Mouse (Mus musculus): Measurements from ENCODE around the gene Ankrd26. TPM values are rescaled to one million over a fixed set of nuclear protein-coding genes. Genes with fewer than 3 reads are reported as not detected.

The Ankrd26 gene
- polyA plus RNA-seq (2015; fragmentation: Nextera tagmentation; extraction: Ambion mirVana), result 4.4 and 7.0 TPM in 2 replicates

DNA sequence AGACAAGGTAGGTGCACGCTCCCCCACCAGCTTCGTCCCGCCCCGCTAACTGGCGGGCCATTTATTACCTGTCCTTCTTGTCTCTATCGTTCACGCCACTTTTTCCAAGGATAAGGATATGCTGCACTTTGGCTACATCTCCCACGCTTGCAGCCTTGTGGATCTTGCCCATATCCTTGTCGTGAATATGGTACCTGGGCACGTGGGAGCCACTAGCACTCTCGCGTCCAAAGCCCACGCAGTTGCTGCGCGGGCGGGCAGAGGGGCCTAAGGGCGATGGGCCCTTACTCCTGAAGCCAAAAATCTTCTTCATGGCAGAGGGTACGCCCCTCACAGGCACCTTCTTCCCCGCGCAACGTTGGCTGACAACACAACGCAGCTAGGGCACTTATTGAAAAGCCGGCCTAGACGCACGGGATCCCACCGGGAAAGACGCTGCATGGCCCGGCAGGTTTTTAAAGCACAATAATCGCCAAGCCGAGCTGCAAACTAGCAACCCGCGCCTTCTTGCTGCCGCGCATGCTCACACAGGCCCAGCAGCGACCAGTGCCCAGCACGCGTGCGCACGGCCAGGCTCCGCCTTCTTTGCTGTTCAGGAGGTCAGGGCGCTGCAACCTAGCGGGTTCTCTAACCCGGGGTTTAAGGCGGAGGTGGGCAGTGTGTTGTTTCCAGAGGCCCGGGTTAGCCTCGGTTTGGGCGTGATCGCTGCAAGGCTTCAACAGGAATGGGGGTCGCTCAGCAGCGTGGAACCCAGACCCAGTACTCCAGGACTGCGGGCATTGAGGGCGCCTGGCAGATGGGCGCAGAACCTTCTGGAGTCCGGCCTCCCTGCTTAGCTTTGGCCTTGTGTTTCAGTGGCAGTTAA, at the start of gene Ankrd26:
Ankrd26 (minus strand) TSS at position 482 of the 865 bp plus-strand sequence.
- DNase-seq (ENCODE audit: low spot score) (peak; percentile 95), ATAC-seq (peak; percentile 98)
- Histone ChIP-seq H3K9ac (replicated peaks; ENCODE audit: low read depth) (peak within 1 kb of the TSS; percentile 60), H3K36me3 (ENCODE audit: insufficient read depth, low read length) (0 out of 2 replicates have a peak, but pooled peaks cover 7% of the 10 kb centered on the region), H3K4me1 (ENCODE audit: insufficient read depth, low read depth, low read length) (peaks cover 7% of the 10 kb centered on the region; the same call in 1 of the 2 replicates), H3K4me2 (replicated peaks; ENCODE audit: low read depth, low read length) (peak within 1 kb of the TSS; percentile 84), H3K4me3 (ENCODE audit: low read depth, low read length) (peak within 1 kb of the TSS; percentile 59), H3K27ac (ENCODE audit: low read length) (peak within 1 kb of the TSS; percentile 38), H3K27me3 (replicated peaks; ENCODE audit: insufficient read depth, low read length) (no peaks in the 10 kb centered on the region), H3K9me3 (ENCODE audit: low read length) (no peaks in the 10 kb centered on the region)
- TF ChIP-seq EP300 (IDR thresholded peaks at IDR 0.05) (no peak), CTCF (IDR thresholded peaks at IDR 0.05) (no peak)
- 3% methylated on average over 54 of the region's 54 CpGs for WGBS

DNA sequence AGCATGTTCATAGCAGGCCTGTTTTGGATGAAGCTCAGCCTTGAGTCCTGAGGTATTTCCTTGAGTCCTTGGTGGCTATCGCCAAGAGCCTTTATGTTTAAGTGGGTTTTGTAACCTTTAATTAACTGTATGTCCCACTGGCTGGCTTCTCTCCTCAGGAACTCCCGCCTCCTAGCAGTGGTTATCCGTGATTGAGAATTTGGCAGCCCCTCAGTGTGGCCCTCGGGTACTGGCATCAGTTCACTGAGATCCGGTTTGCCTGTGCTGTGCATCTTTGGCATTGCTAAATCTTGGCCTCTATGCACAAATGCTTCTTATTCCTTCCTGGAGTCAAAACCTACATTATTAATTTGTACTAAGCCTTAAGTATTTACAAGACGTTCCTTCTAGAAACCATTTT, 46.9 kb upstream of the Ankrd26 start:
- TF ChIP-seq EP300 (IDR thresholded peaks at IDR 0.05) (no peak), CTCF (IDR thresholded peaks at IDR 0.05) (no peak)
- DNase-seq (ENCODE audit: low spot score), result no peak
- H3K27ac ChIP-seq (ENCODE audit: low read length), result no peak overlapping the region
- no peak overlapping the region for H3K9ac ChIP-seq (replicated peaks; ENCODE audit: low read depth)
- H3K36me3 ChIP-seq (ENCODE audit: insufficient read depth, low read length), result 0 out of 2 replicates have a peak, but pooled peaks cover 7% of the 10 kb centered on the region
- H3K4me2 ChIP-seq (replicated peaks; ENCODE audit: low read depth, low read length), result no peak overlapping the region
- H3K27me3 ChIP-seq (replicated peaks; ENCODE audit: insufficient read depth, low read length), result no peaks in the 10 kb centered on the region
- WGBS, result 77% methylated on average over 6 of the region's 6 CpGs
- H3K4me3 ChIP-seq (ENCODE audit: low read depth, low read length), result no peak overlapping the region
- no peaks in the 10 kb centered on the region for H3K4me1 ChIP-seq (ENCODE audit: insufficient read depth, low read depth, low read length)
- ATAC-seq, result no peak
- H3K9me3 ChIP-seq (ENCODE audit: low read length), result no peaks in the 10 kb centered on the region

DNA sequence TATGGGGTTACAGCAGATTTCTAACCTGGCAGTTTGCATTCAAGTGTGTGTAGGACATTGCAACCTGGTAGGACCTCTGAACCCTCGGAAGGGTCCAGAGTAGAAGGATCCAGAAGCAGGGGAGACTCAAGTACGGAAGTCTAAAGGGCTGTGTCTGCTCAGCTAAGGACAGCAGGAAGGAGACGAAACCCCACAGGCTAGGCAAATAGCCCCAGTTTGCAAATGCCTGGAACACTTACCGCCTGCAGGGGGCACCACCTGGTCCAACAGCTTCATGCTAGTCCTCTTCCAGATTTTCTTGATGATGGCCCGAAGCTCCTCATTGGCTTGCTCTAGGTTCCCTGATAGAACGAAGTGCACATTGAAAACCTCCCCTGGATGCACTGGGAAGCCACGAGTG, 43.9 kb upstream of the Ankrd26 start:
- no peaks in the 10 kb centered on the region for H3K4me1 ChIP-seq (ENCODE audit: insufficient read depth, low read depth, low read length)
- no peak overlapping the region for H3K4me3 ChIP-seq (ENCODE audit: low read depth, low read length)
- H3K27ac ChIP-seq (ENCODE audit: low read length), result no peak overlapping the region
- DNase-seq (ENCODE audit: low spot score) (no peak), ATAC-seq (no peak)
- no peaks in the 10 kb centered on the region for H3K27me3 ChIP-seq (replicated peaks; ENCODE audit: insufficient read depth, low read length)
- no peak overlapping the region for H3K9ac ChIP-seq (replicated peaks; ENCODE audit: low read depth)
- H3K9me3 ChIP-seq (ENCODE audit: low read length), result no peaks in the 10 kb centered on the region
- H3K36me3 ChIP-seq (ENCODE audit: insufficient read depth, low read length), result 0 out of 2 replicates have a peak, but pooled peaks cover 13% of the 10 kb centered on the region
- H3K4me2 ChIP-seq (replicated peaks; ENCODE audit: low read depth, low read length), result no peak overlapping the region
- 61% methylated on average over 7 of the region's 7 CpGs for WGBS
- TF ChIP-seq CTCF (IDR thresholded peaks at IDR 0.05) (peak; percentile 49), EP300 (IDR thresholded peaks at IDR 0.05) (no peak)

DNA sequence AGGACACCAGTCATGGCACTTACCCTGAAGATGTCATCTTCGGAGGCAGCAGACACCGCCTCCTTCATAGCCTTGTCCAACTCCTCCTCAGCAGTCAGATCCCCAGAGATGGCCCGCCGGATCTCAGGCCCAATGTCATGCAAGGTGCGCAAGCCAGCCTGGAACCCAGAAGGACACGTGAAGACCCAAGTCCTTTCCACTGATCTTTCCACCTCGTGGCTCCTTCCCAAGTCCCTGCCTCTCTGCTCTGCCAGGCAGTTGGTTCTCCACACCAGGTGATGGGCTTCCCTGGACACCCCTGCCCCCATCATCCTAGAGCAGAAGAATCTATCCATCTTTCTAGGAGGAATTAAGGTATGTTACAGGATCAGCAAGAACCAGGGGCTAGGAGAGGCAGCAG, 41.8 kb upstream of the Ankrd26 start:
- Histone ChIP-seq H3K9ac (replicated peaks; ENCODE audit: low read depth) (no peak overlapping the region), H3K27me3 (replicated peaks; ENCODE audit: insufficient read depth, low read length) (no peaks in the 10 kb centered on the region), H3K4me1 (ENCODE audit: insufficient read depth, low read depth, low read length) (no peaks in the 10 kb centered on the region), H3K36me3 (ENCODE audit: insufficient read depth, low read length) (0 out of 2 replicates have a peak, but pooled peaks cover 6% of the 10 kb centered on the region), H3K4me3 (ENCODE audit: low read depth, low read length) (no peak overlapping the region), H3K4me2 (replicated peaks; ENCODE audit: low read depth, low read length) (no peak overlapping the region), H3K27ac (ENCODE audit: low read length) (no peak overlapping the region), H3K9me3 (ENCODE audit: low read length) (no peaks in the 10 kb centered on the region)
- DNase-seq (ENCODE audit: low spot score) (no peak), ATAC-seq (no peak)
- TF ChIP-seq CTCF (IDR thresholded peaks at IDR 0.05) (no peak), EP300 (IDR thresholded peaks at IDR 0.05) (no peak)
- 98% methylated on average over 7 of the region's 7 CpGs for WGBS

DNA sequence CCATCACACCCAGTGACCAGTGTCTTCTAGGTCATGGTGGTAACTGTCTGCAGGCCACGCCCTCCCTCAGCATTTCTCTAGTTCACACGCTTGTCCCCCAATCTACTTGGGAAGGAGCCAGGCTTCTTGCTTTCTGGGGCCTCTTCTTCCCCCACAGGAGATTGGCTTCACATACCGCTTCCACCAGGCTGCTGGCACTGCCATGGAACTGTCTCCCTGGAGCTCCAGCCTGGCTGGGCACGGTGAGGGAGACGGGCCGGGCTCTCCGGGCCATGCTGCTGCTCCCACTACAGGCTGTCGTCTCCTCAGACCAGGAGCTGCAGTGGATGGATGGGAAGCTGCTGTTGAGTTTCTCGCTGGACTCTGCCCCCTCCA, 33.6 kb upstream of the Ankrd26 start:
- no peak for TF ChIP-seq EP300 (IDR thresholded peaks at IDR 0.05)
- TF ChIP-seq CTCF (IDR thresholded peaks at IDR 0.05), result no peak
- Histone ChIP-seq H3K9me3 (ENCODE audit: low read length) (no peaks in the 10 kb centered on the region), H3K4me2 (replicated peaks; ENCODE audit: low read depth, low read length) (no peak overlapping the region), H3K27me3 (replicated peaks; ENCODE audit: insufficient read depth, low read length) (no peaks in the 10 kb centered on the region), H3K9ac (replicated peaks; ENCODE audit: low read depth) (no peak overlapping the region), H3K27ac (ENCODE audit: low read length) (no peak overlapping the region), H3K36me3 (ENCODE audit: insufficient read depth, low read length) (peaks cover 5% of the 10 kb centered on the region; the same call in 1 of the 2 replicates), H3K4me3 (ENCODE audit: low read depth, low read length) (no peak overlapping the region), H3K4me1 (ENCODE audit: insufficient read depth, low read depth, low read length) (no peaks in the 10 kb centered on the region)
- ATAC-seq, result no peak
- 67% methylated on average over 9 of the region's 9 CpGs for WGBS
- DNase-seq (ENCODE audit: low spot score), result no peak

DNA sequence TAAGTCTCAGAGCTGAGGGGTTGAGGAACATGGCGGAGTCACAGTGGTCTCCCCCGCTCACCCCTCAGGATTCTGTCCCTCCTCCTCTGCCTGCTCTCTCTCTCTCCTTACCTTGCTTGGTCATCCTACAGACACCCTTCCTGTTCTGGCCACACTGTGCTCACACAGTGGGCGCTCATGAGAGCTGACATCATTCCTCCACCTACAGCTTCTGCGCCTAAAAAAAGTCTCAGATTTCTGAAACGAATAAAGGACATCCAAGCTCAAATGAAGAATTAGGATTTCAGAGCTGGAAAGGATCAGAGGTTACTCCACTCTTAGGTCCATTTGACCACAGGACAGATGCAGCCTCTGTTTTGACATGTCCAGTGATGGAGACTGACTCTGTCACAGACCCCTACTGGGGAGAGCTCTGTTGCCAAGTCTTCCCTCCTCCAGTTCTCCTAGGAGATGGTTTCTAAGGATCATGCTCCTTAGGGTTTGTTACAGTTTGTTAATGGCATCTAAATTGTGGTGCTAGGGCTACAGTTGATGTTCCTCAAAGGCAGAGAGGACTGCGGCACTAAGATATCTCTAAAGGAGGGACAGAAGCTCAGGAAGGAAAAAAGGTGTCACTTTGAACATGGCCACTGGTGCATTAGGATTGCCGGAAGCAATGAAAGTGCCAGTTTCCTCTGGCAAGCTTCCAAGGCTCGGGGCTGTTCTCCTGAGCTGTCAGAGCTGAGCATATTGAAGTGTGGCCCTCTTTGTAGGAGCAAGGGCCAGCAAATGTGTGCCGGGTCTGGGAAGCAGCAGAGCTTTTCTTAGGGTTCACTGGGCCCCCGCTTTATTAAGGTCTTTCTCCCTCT, 33.0 kb upstream of the Ankrd26 start:
- Histone ChIP-seq H3K36me3 (ENCODE audit: insufficient read depth, low read length) (peaks cover 5% of the 10 kb centered on the region; the same call in 1 of the 2 replicates), H3K4me2 (replicated peaks; ENCODE audit: low read depth, low read length) (no peak overlapping the region), H3K9ac (replicated peaks; ENCODE audit: low read depth) (no peak overlapping the region), H3K4me3 (ENCODE audit: low read depth, low read length) (no peak overlapping the region), H3K27ac (ENCODE audit: low read length) (no peak overlapping the region), H3K9me3 (ENCODE audit: low read length) (no peaks in the 10 kb centered on the region), H3K27me3 (replicated peaks; ENCODE audit: insufficient read depth, low read length) (no peaks in the 10 kb centered on the region), H3K4me1 (ENCODE audit: insufficient read depth, low read depth, low read length) (0 out of 2 replicates have a peak, but pooled peaks cover 2% of the 10 kb centered on the region)
- 69% methylated on average over 10 of the region's 10 CpGs for WGBS
- no peak for TF ChIP-seq CTCF (IDR thresholded peaks at IDR 0.05)
- TF ChIP-seq EP300 (IDR thresholded peaks at IDR 0.05), result no peak
- ATAC-seq (no peak), DNase-seq (ENCODE audit: low spot score) (no peak)
